Mouse (Mus musculus) adrenal gland, adult 8-10 months (tissue): ENCODE measurements at regions not wholly inside any gene's neighbourhood (a gene's known extent, or its start where the extent isn't known, plus 50 kb on each side); places are given as distances from the start of the nearest gene placed in this dataset.

Experiments
- DNase-seq: peaks from one replicate; pipeline ENCODE4 v3.0.0; 2022

DNA sequence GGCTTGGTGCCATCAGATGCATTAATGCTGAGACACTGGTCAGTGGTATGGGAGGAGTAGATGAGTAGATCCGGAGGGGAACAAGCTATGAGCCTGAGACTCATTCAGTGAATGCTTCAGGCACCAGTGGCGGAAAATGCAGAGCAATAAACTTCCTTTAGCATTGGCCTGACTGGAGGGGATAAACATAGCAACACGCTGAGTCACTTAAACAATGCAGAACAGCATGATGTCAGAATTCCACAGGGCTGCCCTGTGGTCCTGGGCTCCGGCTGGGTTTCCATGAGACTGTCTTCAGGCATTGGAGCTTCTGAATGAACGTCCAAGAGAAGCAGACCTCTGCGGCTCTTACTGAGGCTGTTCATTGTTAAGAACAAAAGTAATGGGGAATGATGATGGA lies 145.4 kb upstream of the Gm10181 start:
- no peak for DNase-seq

DNA sequence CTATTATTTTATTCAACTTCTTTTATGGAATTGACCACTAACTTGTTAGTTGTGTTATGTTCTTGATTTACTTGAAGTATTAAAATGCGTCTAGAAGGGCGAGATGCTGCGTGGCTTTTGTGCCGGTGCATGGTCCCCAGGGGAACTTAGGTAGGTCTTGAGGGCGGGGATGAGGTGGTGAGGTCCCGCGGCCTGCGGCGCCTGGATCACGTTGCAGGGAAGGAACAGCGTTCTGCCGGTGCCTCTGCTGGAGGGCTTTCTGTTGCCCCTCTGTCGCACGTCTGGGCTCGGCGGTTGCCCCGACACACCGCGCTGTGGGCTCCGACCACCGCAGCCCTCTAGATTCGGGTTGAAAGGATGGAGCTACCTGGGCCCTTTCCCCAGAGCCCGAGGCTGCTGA lies 136.7 kb upstream of the Gm10181 start:
- no peak for DNase-seq

DNA sequence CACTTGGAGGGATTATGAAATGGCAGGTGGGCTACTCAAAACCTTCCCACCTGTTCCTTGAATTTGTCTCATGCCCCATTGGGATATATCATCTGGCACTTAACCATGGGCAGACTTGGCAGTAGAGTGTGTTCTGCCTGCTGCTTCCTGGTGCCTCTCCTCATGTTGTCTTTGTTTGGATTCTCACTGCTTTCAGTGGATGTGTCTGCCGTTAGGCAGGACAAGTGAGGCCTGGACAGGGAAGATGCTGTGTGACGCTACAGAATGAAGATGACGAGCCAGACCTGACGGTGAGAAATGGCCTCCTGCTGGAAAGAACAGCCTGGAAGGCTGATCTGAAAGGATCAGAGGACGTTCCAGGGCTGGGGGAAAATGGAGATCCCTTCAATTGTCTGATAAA lies 133.6 kb upstream of the Gm10181 start:
- no peak for DNase-seq

DNA sequence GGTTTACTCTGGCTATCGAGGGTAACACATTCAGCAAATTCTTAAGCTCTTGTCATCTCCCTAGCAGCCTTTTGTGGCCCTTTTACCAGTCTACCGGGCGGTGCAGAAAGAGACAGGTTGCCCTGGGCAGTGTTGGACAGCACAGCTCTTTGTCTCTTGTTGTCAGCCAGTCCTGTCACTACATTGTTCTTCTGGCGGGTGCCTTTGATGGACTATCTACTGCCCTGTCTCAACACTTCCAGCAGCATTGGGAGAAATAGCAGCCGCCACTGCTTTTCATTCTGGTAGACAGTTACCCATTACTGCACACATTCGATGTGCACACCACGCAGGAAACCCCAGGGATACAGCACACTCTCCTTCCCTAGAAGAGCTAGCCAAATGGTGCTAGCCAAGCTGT lies 132.7 kb upstream of the Gm10181 start:
- DNase-seq: no peak

DNA sequence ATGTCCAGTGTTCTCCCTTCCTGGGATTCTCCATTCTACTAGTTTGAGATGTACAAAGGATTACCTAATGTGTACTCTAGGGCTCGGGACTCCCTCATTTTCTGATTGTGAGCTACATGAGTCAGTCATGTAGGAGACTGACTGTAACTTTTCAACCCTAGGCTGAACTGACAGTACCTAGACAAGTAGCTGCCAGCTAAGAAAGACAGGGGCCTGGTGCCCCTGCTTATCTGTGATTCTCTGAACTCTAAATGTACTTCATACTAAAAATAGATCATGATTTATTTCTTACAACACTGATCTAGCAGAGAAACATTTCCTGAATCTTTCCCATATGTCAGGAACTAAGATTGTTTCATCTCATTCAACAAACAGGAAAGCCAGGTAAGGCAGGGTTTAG lies 125.9 kb upstream of the Gm10181 start:
- no peak for DNase-seq

DNA sequence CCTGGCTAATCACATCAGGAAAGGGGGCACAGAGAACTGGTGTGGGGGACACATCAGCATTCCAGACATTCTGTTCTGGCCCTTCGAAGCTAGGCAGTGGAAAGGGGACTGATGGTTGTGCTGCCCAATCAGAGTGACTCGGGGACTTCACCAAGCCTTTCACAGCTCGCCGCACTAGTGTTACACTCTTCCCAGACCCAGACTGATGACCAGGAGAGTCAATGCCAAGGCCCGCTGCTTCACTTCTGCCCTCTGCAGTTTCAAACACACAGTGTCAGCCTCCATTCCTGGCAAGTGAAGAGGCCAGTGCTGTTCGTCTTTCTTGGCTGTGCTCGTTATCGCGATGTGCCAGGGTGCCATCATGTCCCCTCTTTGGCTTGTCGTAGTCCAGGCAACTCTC lies 121.7 kb upstream of the Gm10181 start:
- DNase-seq: no peak

DNA sequence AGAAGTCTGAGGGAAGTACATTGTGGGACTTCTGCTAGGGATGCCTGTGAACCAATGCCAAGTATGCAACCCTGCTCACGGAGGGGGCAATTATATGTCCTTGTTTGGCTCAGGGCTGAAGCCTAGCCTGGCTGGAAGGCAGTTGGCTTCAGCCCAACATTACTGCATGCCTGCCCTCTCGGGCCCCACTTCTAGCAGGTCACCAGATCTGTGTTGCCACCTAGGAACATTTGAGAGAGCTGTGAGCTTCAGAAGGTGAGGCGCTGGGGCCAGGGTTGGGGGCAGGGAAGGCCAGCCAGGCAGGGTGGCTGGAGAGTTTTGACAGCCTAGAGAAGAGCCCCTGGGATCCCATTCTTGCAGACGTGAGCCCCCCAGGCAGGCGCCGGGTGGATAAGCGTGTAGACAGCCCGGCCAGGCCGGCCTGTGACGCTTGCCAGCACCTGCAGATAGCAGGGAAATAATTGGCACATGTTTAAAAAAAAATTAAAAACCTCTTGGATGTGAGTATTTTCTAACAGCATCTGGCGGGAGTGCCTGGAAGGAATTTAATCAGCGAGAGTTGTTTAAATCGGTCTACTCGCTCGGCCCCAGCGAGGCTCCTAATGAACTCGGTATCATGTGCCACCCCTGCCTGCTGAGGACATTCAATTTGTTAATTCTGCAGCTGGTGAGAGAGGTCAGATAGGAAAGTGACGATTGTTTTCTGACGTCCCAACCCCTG lies 115.0 kb upstream of the Gm10181 start:
- DNase-seq: peak; percentile 7

DNA sequence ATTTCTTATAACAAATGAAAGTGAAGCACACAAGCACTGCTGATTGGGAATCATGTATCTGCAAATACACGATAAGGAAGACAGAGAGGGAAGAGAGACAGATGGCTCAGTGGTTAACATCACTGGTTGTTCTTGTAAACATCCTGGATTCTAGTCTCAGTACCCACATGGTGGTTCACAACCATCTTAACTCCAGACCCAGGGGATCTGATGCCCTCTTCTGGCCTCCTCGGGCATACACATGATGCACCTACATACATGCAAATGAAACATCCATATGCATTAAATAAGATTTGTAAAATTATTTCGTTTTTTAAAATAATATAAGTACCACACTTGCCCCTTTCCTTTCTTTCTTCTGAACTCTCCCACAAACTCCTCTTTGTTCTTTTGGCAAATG lies 106.4 kb upstream of the Gm10181 start:
- no peak for DNase-seq

DNA sequence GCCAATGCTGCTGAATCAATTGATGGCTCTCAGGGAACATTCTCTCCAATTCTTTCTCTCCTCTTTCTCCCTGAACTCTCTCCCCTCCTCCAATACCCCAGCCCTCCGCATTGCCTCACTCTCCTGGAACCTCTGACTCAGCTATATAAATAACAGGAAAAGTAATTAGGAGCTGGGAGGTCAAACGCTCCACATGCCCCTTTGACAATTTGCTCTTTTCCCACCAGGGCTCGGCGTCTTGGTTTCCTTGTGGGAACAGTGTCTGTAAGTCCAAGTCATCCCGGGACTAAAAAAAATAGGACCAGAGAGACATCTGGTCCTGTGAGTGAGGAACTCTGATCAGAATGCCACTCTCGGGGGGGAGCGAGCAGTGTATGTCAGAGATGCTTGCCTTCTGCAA lies 94.7 kb upstream of the Gm10181 start:
- no peak for DNase-seq

DNA sequence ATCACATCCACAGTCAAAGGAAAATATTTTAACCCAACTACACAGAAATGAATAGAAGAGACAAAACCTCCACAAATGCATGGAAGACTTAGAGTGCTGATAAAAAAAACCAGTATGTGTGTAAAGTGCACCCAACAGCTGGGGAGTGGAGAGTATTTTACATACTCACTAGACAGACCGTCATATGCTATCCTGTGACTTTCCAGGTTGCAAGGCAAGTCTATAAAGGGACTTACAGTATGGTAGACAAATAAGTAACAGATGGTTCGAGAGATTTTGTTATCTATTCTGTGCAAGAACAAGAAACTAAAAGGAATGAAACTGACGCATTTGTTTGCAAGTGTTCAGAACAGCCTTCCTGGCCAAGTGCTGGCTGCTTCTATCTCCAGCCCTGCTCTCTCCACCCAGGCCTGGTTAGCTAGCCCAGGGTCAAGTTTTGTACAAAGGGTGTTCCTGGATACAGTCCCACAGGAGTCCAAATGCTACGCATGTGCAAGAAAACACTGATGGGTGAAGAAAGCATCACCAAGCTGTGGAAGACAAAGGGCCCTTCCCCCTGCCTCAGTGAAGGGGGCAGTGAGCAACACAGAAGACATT lies 68.0 kb upstream of the Gm10181 start:
- DNase-seq: no peak

DNA sequence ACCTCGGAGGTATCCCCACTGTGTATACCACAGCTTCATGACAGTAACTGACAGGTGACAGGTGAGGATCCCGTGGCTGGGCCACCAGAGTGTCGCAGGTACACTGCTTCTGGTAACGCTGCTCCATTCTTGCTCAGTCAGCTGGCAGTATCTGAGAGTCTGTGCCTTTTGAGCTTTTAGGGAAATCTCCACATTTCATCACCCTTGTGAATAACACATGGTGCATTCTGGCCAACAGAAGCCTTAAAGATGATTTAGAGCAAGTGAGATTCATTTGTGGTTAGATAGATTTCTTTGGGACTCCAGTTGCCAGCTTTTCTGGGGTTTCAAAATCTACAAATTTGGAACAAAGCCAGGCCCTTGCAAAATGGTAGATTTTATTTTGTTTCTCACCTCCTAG lies 66.8 kb upstream of the Gm10181 start:
- no peak for DNase-seq

DNA sequence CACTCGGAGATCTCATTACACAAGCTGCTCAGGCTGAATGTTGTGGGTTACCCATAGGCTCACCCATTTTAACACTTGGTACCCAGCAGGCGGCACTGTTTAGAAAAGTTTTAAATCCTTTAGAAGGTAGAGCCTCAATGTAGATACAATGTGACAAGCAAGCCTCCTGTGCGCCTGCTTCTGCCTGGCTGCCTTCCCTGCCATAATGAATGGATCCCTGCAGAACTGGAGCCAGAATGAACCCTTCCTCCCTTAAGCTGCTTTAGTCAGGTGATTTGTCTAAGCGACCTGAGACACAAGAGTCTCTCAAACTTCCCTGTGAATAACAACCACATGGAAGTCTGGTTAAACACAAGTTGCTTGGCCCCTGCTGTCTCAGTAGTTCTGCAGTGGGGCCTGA lies 64.7 kb upstream of the Gm10181 start:
- DNase-seq: no peak

DNA sequence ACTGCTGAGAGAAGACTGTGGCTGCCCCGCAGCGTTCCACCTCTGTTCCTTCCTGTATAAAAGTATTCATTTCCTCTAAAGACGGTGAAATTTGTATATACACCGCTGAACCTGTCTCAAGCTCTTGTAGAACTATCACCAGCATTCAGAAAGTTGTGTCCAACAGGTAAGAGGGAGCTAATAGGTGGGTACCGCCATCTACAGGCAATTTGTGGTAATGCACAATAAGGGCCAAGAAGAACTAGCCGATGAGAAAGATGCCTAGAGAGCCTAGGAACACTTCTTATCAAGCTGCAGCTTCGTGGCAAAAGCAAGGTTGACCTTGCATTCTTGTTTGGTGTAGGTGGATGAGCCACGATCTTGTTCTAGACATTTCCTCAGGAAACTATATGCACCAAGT lies 61.6 kb upstream of the Gm10181 start:
- no peak for DNase-seq

DNA sequence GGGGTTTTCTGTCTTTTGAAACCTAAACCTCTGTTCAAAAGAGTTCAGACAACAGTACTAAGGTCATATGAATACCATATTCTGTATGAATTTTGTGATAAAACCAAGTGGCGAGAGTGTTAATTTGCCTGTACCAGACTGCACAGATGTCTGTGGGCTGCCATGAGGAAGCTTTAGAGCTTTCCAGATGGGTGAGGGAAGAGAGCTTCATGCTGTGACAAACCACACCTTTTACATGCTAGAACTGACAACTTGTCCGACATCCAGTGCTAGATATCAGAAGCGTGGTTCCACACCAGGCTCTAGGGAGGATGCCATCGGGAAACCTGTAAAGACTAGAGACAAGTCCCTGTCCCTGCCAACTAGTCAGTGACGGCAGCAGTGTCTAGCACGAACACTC lies 60.9 kb upstream of the Gm10181 start:
- DNase-seq: no peak

DNA sequence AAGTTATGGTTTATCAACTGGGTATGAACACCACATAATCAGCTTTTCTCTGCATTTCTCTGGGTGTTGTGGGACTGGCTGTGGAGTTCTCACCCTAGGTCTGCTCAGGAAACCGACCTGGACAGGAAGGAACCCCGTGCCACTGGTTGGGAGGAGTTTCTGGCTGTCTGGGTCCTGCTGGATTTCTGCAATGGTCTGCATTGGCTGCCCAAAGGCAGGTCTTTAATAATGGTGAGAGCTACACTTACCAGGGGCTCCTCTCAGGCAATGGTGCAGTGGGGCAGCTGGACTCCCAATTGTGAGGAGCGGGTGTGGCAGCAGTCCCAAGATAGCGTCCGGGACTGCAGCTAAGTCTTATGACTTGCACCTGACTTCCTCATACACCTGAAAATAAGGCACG lies 57.8 kb upstream of the Gm10181 start:
- no peak for DNase-seq
